Mouse (Mus musculus) mouse embryonic stem cell (cell line): ENCODE data around the gene Vamp1.

Experiments
- in situ Hi-C, 2 experiments: fragments of 300-500 bp; cut with MboI; formaldehyde crosslinking; loops; 1 replicate in 1 of 2; 3 replicates in 1 of 2; pipeline ENCODE4 v1.14.3; 2019 to 2020; ENCODE audit warnings: low sequenced_read_pairs in 2 of 2, low pct_unique_long_range_greater_than_20kb in 1 of 2, mixed read lengths in 1 of 2; ENCODE audit not compliant: unreplicated experiment in 1 of 2

The Vamp1 gene

DNA sequence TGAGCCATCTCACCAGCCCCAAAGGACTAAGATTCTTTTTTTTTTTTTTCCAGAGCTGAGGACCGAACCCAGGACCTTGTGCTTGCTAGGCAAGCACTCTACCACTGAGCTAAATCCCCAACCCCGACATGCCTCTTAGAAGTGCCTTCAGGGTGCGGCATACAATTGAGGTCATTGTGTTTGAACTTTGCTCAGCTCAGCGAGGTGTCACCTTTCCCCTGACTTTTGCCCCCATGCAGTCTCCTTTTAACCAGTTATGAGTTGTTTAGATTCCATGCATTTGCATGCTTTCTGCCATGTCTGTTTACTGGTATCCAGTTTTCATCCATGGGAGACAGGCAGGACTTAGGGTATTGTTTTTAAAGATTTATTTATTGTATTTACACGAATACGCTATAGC lies 53.4 kb downstream of the Vamp1 start:
- in situ Hi-C loops: no loop called here

- in situ Hi-C loops: loop anchor here (5.0 to 10.0 kb wide), 2 partner anchors 109 to 333 kb away; no protein-coding TSS in a partner anchor
Measured at GRCm38 (mm10) chr6:125271455-125272227, 56.3 kb downstream of the Vamp1 start.

- in situ Hi-C loops: loop anchor here (5.0 to 10.0 kb wide), 2 partner anchors 110 to 332 kb away; no protein-coding TSS in a partner anchor
Measured at GRCm38 (mm10) chr6:125272228-125272785, 57.0 kb downstream of the Vamp1 start.

GRCm38 (mm10) chr6:125274841-125275563 lies 59.7 kb downstream of the Vamp1 start:
- in situ Hi-C loops: loop anchor here (5.0 to 10.0 kb wide), 2 partner anchors 113 to 330 kb away; no protein-coding TSS in a partner anchor

- in situ Hi-C loops: loop anchor here (5.0 to 10.0 kb wide), 2 partner anchors 323 to 325 kb away; no protein-coding TSS in a partner anchor
Measured at GRCm38 (mm10) chr6:125279729-125280128, 64.4 kb downstream of the Vamp1 start.

DNA sequence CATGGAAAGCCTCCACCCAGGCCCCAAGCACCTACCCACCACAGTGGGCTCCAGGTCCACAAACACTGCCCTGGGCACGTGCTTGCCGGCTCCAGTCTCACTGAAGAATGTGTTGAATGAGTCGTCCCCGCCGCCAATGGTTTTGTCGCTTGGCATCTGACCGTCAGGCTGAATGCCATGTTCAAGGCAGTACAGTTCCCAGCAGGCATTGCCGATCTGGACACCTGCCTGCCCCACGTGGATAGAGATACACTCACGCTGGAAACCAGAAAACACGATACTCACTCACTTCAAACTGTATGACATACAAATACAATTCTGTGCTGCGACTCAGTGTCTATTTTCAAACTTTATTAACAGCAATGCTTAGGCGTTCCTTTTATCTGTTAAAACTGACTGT lies 67.4 kb downstream of the Vamp1 start:
- in situ Hi-C loops: loop anchor here in 1 of 2 experiments (5.0 kb wide), 1 partner anchor 320 kb away; no protein-coding TSS in a partner anchor

GRCm38 (mm10) chr6:125284250-125284649 lies 68.9 kb downstream of the Vamp1 start:
- in situ Hi-C loops: loop anchor here in 1 of 2 experiments (5.0 kb wide), 1 partner anchor 318 kb away; no protein-coding TSS in a partner anchor

DNA sequence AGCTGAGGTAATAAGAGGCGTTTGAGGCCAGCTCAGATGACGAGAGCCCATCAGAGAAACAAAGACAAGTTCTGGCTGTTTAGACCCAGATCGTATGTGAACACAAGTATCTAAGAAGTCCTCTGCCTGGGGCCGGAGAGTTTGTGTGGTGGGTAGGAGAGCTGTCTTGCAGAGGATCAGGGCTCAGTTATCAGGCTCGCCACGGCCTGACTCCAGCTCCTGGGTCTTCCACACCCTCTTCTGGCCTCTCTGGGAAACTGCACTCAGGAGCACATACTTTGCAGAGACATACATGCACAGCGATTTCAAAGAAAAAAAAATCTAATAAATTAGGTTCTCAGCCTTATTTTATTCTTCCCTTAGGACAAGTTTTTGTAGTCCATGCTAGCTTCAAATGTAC lies 69.4 kb downstream of the Vamp1 start:
- in situ Hi-C loops: loop anchor here in 1 of 2 experiments (5.0 kb wide), 1 partner anchor 318 kb away; no protein-coding TSS in a partner anchor

GRCm38 (mm10) chr6:125285890-125286289 lies 70.5 kb downstream of the Vamp1 start, which contains the start of gene Tuba3a:
Gene Tuba3a, minus strand, starts transcription at chr6:125286042.
- in situ Hi-C loops: no loop called here

- in situ Hi-C loops: no loop called here
Measured at GRCm38 (mm10) chr6:125286944-125287343, 71.6 kb downstream of the Vamp1 start.

GRCm38 (mm10) chr6:125288730-125289129 lies 73.4 kb downstream of the Vamp1 start:
- in situ Hi-C loops: no loop called here

DNA sequence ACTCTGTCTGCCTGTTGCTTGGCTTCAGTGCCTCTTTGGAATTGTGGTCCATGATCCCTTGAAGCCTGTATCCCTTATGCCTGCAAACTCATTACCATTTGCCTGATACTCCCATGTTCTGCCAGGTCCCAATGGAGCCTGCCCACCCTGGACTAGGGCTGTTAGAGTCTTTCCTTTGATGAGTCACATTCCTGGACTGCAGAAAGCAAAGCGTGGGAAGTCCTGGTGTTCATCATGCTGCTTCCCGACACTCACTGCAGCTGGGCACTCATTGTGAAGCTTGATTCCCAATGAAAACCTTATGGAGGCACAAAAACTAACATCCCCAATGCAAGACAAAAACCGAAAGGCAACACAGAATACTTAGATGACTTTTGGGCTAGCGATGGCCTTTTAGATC lies 76.0 kb downstream of the Vamp1 start:
- in situ Hi-C loops: loop anchor here in 1 of 2 experiments (5.0 kb wide), 1 partner anchor 81 kb away; no protein-coding TSS in a partner anchor

DNA sequence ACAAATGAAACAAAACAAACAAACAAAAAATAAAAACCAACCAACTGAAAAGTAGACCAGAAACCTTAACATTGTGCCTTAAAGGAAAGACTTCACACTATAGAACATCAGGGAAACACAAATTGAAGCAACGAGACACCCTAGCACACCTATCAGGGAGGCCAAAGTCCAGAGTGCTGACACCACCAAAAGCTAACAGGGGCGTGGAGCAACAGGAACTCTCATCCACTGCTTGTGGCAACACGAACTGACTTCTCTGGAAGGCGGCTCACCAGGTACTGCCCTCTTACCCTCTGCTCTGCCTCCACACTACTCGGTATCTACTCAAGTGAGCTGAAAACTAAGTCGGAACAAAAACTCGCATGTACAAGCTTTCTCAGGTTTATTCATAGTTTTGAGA lies 76.9 kb downstream of the Vamp1 start:
- in situ Hi-C loops: loop anchor here in 1 of 2 experiments (5.0 kb wide), 1 partner anchor 80 kb away; no protein-coding TSS in a partner anchor

DNA sequence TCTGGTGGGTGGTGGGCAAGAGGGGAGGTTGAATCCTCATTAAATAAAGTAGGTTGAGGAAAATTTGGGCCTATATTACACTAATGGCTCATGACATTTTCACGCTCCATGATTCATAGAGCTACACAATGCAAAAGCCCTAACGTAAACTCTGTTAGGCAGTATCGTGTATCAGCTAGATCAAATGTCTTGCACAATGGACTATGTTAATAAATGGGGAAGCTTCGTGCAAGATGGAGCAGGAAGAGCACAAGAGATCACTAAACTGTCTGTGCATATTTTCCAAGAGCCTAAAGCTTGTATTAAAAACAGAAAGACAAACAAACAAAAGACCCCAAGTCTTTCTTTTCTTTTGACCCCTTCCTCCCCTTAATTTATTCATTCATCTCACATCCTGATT lies 78.7 kb downstream of the Vamp1 start:
- in situ Hi-C loops: loop anchor here in 1 of 2 experiments (5.0 kb wide), 1 partner anchor 78 kb away; no protein-coding TSS in a partner anchor
